Mouse (Mus musculus) lung, adult 18-20 months (tissue): ENCODE data around the gene Gm20850.
"Not testable (repeated sequence)": the region's sequence is repeated elsewhere in the genome, so short reads cannot be mapped to it uniquely, and the experiment has no call there.

Source experiments
- DNase-seq, 2 experiments: peaks; one replicate each; pipeline ENCODE4 v3.0.0; 2022; ENCODE audit warnings: mixed read lengths in 2 of 2

Gm20850 gene

DNA sequence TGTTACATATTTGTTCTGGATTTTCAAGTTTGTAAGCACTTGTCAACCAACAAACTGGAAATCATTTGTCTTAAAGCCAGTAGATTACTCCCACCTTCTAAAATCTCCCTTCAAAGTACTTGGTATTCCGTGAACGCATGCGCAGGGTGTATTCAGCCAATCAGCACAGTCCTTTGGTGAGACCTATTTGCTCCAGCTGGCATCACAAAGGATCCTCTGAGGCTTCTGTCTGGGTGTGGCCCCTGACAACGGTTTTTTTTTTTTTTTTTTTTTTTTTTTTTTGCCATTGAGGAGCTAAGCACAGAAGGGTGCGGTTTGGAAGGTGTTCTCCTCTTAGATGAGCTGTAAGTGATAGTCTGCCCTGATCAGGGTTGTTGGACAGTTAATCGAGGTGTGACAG lies at the start of gene Gm20850:
Gene Gm20850, plus strand, starts transcription at position 301 of the 400 bp plus-strand sequence.
- not testable (repeated sequence) for DNase-seq
